Mouse (Mus musculus): ENCODE data around the gene Vpreb3.
A peak's percentile ranks its signal among the peaks of the same experiment; 100 is the strongest.

Gene Vpreb3

DNA sequence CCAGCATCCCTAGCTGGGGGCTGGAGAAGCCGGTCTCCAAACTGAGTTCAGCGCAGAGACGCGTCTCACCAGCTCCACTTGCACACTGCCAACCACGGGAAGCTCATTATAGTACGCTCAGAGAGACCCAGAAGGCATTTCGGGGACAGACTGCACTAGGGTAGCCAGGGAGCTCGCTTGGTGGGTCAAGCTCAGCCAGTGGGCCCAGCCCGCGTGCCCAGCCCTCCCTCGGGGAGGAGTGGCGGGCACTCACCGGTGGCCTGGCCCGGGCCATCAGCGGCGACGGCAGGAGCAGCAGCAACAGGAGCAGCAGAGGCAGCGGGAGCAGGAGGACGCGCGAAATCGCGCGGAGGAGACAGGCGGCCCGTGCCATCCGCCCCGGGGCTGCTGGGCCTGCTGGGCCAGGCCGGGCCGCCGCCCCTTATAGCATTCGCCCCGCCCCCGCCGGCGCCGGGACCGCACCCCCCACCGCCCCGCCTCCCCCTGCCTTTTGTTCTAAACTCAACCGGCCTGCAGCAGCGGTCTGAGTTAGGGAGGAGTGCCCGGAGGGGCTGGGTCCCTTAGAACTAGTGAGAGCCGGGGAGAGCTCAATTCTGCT lies 10.7 kb upstream of the Vpreb3 start:
- no peak for DNase-seq (ENCODE audit: low read depth)

- DNase-seq (ENCODE audit: low read depth) = no peak
These were observed 10.0 kb upstream of the Vpreb3 start, which contains the start of gene Chchd10 for GRCm38 (mm10) chr10:75932891-75933290. Gene Chchd10, plus strand, starts transcription at chr10:75933130.

GRCm38 (mm10) chr10:75934991-75935390 lies 7.9 kb upstream of the Vpreb3 start:
- no peak for DNase-seq (ENCODE audit: low read depth)

DNA sequence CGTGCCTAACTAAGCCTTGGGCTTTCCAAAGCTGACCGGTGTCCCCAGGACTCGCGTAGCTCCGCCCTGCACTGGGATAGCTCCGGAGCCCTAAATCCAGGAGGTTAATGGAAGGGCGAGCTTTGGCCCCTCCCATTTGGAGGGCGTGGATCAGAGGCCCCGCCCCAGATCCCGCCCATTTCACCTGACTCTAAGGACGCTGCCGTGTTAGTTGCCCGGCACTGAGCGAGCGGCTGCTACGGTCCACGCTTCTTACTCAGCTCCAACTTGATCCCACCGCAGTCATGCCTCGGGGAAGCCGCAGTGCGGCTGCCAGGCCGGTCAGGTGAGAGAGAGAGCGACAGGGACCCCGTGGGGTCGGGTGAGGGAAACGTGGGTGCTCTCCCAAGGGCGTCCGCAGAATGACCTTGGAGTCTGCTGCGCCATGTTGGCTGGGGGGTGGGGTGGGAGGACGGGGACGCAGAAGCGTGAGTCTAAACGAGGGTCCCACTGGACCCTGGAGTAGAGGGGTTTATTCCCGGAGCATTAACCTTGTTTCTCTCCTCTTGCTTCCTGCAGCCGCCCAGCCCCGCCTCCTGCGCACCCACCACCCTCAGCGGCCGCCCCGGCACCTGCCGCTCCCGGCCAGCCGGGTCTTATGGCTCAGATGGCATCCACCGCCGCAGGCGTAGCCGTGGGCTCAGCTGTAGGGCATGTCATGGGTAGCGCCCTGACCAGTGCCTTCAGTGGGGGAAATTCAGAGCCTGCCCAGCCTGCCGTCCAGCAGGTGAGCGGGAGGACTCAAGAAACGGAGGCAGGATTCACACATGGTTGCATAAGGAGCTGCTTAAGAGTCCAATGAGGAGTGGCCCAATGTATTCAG lies 6.9 kb upstream of the Vpreb3 start, which contains the start of gene Mmp11:
Gene Mmp11, minus strand, starts transcription at position 817 of the 862 bp plus-strand sequence.
- DNase-seq (ENCODE audit: low read depth) = peak; percentile 84

DNA sequence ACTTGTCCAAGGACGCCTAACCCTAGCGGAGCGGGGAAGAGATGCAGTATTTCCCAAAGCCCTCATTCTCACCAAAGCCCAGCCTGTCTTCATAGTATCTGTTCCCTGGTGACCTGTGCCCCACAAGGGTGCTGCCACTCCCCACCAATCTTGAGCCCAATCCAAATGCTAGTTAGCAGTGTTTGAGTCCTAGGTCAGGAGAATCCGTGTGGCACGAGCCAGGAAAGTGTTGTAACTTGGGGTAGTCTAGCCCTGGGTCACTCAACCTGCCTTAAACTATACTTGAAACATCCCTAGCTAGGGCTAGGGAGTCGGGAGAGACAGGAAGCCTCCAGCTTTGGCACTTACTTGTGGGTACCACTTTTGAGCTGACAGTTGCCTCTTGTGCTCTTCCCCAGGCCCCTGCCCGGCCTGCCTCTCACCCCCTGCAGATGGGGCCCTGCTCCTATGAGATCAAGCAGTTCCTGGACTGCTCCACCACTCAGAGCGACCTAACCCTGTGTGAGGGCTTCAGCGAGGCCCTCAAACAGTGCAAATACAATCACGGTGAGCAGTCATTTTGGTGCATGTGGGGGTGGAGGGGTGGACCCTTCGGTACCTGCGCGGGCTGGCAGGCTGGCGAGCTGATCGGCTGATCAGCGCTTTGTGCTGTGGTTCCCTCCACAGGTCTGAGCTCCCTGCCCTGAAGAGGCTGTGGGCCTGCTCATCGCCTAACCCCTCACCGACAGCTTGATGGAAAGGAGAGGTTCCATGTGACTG lies 5.8 kb upstream of the Vpreb3 start:
- no peak for DNase-seq (ENCODE audit: low read depth)

- no peak for DNase-seq (ENCODE audit: low read depth)
These were observed 4.8 kb upstream of the Vpreb3 start for GRCm38 (mm10) chr10:75937851-75938643.

GRCm38 (mm10) chr10:75939481-75940234 lies 3.2 kb upstream of the Vpreb3 start:
- DNase-seq (ENCODE audit: low read depth) = peak; percentile 62

GRCm38 (mm10) chr10:75940520-75940919 lies 2.3 kb upstream of the Vpreb3 start, which contains the start of gene Gm867:
Gene Gm867, minus strand, starts transcription at chr10:75940672.
- DNase-seq (ENCODE audit: low read depth) = no peak

- DNase-seq (ENCODE audit: low read depth) = no peak
These were observed 1.6 kb upstream of the Vpreb3 start for GRCm38 (mm10) chr10:75941042-75941824.

DNA sequence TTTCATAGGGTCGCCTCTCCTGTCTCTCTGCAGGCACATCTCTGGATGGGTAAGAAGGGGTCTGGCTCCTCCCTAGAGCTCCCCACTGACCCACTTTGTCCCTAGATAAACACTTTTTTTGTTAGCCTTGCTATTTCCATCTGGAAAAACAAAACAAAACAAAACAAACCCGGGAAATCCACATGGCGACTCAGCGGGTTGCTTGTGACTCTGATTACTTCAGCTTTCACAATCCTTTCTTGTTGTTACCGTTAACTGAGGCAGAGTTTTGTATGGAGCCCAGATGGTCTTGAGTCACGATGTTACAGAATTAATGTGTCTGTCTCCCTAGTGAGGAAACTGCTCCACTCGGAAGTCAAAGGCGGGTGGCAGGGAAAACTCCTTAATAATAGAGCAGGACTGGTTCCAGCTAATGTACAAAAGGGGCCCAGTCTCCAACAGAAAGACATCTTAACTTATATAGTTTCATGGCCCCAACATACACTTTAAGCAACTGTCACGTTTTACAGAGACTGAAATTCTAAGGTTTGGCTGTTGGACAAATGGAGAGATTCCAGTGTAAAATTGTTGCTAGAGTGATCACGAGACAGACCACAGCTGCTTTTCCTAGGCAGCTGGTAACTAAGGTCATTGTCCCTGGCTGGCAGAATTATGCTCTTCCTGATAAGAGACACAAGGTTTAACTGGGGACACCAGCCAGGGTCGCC lies 1.4 kb downstream of the Vpreb3 start:
- no peak for DNase-seq (ENCODE audit: low read depth)

DNA sequence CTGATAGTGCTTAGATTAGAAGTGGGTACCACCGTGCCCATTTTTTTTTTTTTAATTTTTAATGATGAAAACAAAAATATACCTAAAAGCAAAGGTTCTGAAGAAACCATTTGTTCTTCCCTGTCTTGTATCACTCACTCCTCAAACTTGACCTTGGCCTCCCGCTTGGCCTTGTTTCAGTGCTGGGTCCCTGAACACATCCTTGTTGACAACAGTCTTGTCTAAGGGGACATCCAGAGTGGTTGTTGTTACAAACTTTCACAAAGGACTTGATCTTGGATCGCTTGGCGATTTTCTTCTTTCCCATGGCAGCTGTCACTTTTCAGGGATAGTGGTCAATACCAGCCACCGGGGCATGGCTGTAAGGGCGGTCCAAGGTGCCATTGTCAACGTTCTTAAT lies 2.4 kb downstream of the Vpreb3 start:
- DNase-seq (ENCODE audit: low read depth) = no peak

DNA sequence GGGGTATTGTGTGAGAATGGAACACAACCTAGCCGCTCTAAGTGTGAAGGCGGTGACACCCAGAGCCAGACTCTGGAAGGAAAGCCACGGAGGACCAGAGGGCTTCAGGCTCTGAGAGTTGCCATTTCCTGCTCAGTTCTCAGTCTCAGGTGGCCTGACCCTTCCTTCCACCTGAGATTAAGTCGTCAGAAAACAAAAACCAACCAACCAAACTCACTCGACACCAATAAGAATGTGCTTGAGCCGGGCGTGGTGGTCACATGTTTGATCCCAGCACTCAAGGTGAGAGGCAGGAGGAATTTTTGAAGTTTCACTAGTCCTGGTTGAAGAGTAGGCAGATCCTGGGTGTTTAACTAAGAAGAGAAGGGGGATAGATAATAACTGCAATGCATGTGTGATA lies 3.0 kb downstream of the Vpreb3 start:
- no peak for DNase-seq (ENCODE audit: low read depth)

- no peak for DNase-seq (ENCODE audit: low read depth)
These were observed 5.2 kb downstream of the Vpreb3 start for GRCm38 (mm10) chr10:75948079-75948478.

GRCm38 (mm10) chr10:75949053-75950045 lies 6.5 kb downstream of the Vpreb3 start:
- DNase-seq (ENCODE audit: low read depth) = no peak

GRCm38 (mm10) chr10:75950791-75951210 lies 7.9 kb downstream of the Vpreb3 start:
- DNase-seq (ENCODE audit: low read depth) = no peak

DNA sequence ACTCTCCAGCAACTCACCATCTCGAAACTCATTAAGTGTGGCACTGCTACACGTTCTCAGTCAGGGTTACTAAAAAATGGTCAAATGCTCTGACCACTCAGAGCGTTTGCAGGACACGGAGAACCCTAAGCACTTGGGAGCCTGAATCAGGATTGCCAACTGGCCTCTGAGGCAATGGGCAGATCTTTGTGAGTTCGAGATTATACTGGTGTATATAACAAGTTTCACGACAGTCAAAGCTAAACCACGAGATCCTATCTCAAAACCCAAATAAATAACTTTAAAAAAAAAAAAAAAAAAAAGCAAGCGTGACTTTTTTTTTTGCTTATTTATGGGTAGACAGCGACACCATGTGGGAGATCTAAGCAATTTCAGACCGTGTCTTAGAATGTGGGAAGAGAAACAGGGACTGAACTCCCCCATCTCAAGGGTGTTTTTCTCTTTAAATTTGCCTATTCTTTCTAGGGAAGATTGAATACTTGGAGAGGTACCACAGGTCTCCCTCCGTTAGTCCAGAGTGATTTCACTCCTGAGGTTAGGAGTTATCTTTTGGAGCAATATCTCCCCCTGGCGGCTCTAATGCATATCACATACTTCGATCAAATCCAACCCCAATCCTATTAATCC lies 8.7 kb downstream of the Vpreb3 start:
- peak; percentile 58 for DNase-seq (ENCODE audit: low read depth)

DNA sequence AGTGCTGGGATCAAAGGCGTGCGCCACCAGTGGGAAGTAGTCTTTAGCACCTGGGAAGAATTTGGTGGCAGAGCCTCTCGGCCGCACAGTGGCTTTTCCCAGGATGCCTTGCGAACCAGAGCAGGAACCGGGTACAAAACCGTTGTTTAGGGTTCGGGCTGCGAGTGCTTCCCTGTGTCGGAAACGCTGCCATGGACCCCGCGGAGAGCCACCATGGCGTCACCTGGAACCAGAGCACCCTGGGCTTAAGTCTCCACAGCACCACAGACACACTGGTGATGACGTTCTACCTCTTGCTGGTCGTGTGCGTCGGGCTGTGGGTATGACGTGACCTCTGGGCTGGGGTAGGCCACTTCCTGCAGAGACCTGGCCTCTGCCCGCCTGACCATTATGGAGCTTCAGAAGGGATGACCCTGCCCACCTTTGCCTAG lies 11.5 kb downstream of the Vpreb3 start, which contains the start of gene Gm5134:
Gene Gm5134, plus strand, starts transcription at position 134 of the 431 bp plus-strand sequence.
- DNase-seq (ENCODE audit: low read depth) = no peak

GRCm38 (mm10) chr10:75973846-75974245 lies 31.0 kb downstream of the Vpreb3 start:
- DNase-seq (ENCODE audit: low read depth) = no peak
